Mouse (Mus musculus) heart, embryonic 11.5 days (tissue): ENCODE measurements around the gene Gm49380. TPM values are rescaled to one million over a fixed set of nuclear protein-coding genes. Genes with fewer than 3 reads are reported as not detected.
"Not testable (repeated sequence)": the region's sequence is repeated elsewhere in the genome, so short reads cannot be mapped to it uniquely, and the experiment has no call there.

Source experiments
- ATAC-seq: fragments of 200-750 bp; cut with Nextera tagmentation; replicated peaks from 2 replicates; pipeline ENCODE4 v1.8.0; 2017; ENCODE audit warnings: moderate library complexity; ENCODE audit not compliant: insufficient number of reproducible peaks, low FRiP score, low TSS enrichment
- H3K27ac ChIP-seq: fragments of 300-500 bp; sonication (generic); 2 replicates; pipeline ENCODE4 v1.5.1; 2014; ENCODE audit warnings: mild to moderate bottlenecking, low read depth, low read length
- H3K27me3 ChIP-seq: fragments of 300-500 bp; sonication (generic); 2 replicates; pipeline ENCODE4 v1.6.1; 2014; ENCODE audit warnings: mild to moderate bottlenecking, low read length, mixed read lengths; ENCODE audit not compliant: control insufficient read depth, insufficient read depth
- H3K36me3 ChIP-seq: fragments of 300-500 bp; sonication (generic); 2 replicates; pipeline ENCODE4 v1.6.1; 2014; ENCODE audit warnings: mild to moderate bottlenecking, low read length, moderate library complexity, mixed read lengths; ENCODE audit not compliant: control insufficient read depth, insufficient read depth
- H3K4me1 ChIP-seq: fragments of 300-500 bp; sonication (generic); 2 replicates; pipeline ENCODE4 v1.6.1; 2014; ENCODE audit warnings: low read length; ENCODE audit not compliant: control insufficient read depth, insufficient read depth
- H3K4me2 ChIP-seq: fragments of 300-500 bp; sonication (generic); 2 replicates; pipeline ENCODE4 v1.6.1; 2014; ENCODE audit warnings: mild to moderate bottlenecking, moderate library complexity
- H3K4me3 ChIP-seq: fragments of 300-500 bp; sonication (generic); 2 replicates; pipeline ENCODE4 v1.5.1; 2014; ENCODE audit warnings: low read depth, low read length
- H3K9ac ChIP-seq: fragments of 300-500 bp; sonication (generic); 2 replicates; pipeline ENCODE4 v1.6.1; 2014; ENCODE audit warnings: mild to moderate bottlenecking, low read depth, low read length, moderate library complexity
- H3K9me3 ChIP-seq: fragments of 300-500 bp; sonication (generic); replicated peaks from 2 replicates; pipeline ENCODE4 v1.6.1; 2016; ENCODE audit warnings: low read length; ENCODE audit not compliant: control insufficient read depth
- WGBS: fragments of 180-500 bp; shearing (Covaris S2); extraction: QIAGEN DNeasy Blood & Tissue Kit; methylation state at CpG from one replicate; pipeline ENCODE4 v1.1.7; 2014; ENCODE audit not compliant: insufficient replicate concordance; 5-methylcytosine and 5-hydroxymethylcytosine counted together
- polyA plus RNA-seq: library from polyadenylated mRNA; unstranded; fragments of >200 nt; fragmentation: Nextera tagmentation; extraction: Ambion mirVana; gene quantifications from 2 replicates; pipeline ENCODE4 v1.2.1, GENCODE M21; 2014

Gene Gm49380
- polyA plus RNA-seq, 1 experiment from 2014 or later: not detected

DNA sequence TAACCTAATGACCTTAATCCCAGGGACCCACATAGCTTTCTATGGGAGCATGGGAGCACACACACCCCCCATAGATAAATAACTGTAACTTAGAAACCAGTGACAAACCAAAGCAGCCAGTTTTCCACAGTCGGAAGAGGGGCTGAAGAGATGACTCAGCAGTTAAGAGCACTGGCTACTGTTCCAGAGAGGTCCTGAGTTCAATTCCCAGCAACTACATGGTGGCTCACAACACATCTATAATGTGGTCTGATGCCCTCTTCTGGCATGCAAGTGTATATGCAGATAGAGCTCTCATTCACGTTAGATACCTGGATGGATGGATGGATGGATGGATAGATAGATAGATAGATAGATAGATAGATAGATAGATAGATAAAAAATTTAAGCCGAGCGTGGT is 2.9 kb upstream of the Gm49380 start:
- H3K4me2 ChIP-seq: no peak overlapping the region
- no peak overlapping the region for H3K27ac ChIP-seq
- H3K9me3 ChIP-seq: no peaks in the 10 kb centered on the region
- no peaks in the 10 kb centered on the region; the same call in 1 of the 2 replicates for H3K4me1 ChIP-seq
- 81% methylated on average over 4 of the region's 4 CpGs for whole genome bisulfite sequencing
- ATAC-seq: no peak
- no peaks in the 10 kb centered on the region for H3K36me3 ChIP-seq
- no peak overlapping the region for H3K4me3 ChIP-seq
- H3K9ac ChIP-seq: no peak overlapping the region
- no peaks in the 10 kb centered on the region for H3K27me3 ChIP-seq

- Histone ChIP-seq H3K27ac (no peak overlapping the region), H3K4me2 (no peak overlapping the region), H3K36me3 (no peaks in the 10 kb centered on the region), H3K9me3 (no peaks in the 10 kb centered on the region), H3K9ac (no peak overlapping the region), H3K4me3 (no peak overlapping the region), H3K4me1 (no peaks in the 10 kb centered on the region; the same call in none of the 2 replicates), H3K27me3 (no peaks in the 10 kb centered on the region)
- 85% methylated on average over 9 of the region's 9 CpGs for WGBS
- no peak for ATAC-seq
Observed at GRCm38 (mm10) chr9:44115599-44115998, 2.3 kb upstream of the Gm49380 start.

DNA sequence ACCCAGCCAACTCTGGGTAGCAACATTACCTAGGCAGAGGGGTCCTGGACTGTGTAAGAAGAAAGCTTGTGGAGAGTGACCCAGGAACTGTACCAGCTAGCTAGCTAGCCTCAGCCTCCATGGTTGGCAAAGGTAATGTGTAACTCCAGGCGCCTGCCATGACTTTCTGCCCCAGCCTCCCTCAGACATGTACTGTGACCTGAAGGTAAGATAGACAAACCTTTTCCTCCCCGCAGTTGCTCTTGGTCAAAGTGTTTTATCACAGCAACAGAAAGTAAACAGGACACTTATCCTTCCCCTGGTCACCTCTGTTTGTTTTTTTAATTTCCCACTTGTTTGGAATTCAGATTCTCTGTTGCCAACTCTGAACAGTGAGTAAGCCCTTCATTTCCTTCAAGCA is 1.2 kb upstream of the Gm49380 start:
- Histone ChIP-seq H3K27ac (no peak overlapping the region), H3K4me3 (no peak overlapping the region), H3K36me3 (no peaks in the 10 kb centered on the region), H3K27me3 (no peaks in the 10 kb centered on the region), H3K4me1 (peaks cover 11% of the 10 kb centered on the region), H3K9me3 (no peaks in the 10 kb centered on the region), H3K4me2 (no peak overlapping the region), H3K9ac (no peak overlapping the region)
- no peak for ATAC-seq
- WGBS: 59% methylated on average over 2 of the region's 2 CpGs

- not testable (repeated sequence) for H3K36me3 ChIP-seq, H3K27ac ChIP-seq, H3K27me3 ChIP-seq, H3K9ac ChIP-seq, H3K9me3 ChIP-seq, ATAC-seq
- Histone ChIP-seq H3K4me2 (peak overlapping the region; percentile 64), H3K4me1 (peaks cover 37% of the 10 kb centered on the region), H3K4me3 (0 out of 2 replicates have a peak overlapping the region, but pooled peaks have one; percentile 5)
- 55% methylated on average over 10 of the region's 12 CpGs for WGBS
Observed at GRCm38 (mm10) chr9:44111909-44112308, 1.4 kb downstream of the Gm49380 start.

DNA sequence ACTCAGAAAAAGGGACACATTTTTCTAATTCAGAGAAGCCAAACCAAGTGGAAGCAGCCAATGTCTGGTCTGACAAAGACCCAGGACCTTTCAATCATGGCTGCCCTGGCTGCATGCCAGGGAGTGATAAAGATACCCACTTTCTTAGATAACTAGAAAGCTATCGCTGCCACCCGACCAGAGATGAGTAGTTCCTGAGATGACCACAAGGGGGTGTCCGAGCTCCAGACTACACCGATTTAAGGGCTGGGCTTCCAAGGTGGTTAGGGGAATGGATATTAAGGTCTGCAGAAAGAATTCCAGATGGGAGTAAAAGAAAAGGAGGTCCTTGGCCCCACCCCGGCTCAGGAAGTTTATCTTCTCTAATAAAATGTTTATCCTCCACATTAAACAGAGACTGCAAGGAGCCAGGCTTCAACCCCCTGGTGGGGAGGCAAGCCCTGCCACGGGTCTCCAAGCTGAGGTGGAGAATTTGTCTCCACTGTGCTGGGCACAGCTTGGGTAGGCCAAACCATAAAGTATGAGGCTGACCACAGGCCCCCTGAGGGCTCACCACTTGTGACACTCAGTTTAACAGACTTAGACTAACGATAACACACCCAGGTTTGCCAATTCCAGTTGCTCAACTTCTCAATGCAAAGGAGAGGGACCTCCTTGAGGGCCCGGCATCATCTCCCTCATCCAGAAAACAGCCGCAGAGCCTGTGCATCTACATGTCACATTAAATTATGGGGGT is 3.8 kb downstream of the Gm49380 start:
- Histone ChIP-seq H3K4me1 (peaks cover 42% of the 10 kb centered on the region), H3K36me3 (0 out of 2 replicates have a peak, but pooled peaks cover 4% of the 10 kb centered on the region), H3K27me3 (no peaks in the 10 kb centered on the region), H3K4me3 (peak overlapping the region; percentile 22; the same call in 1 of the 2 replicates), H3K27ac (no peak overlapping the region), H3K9me3 (no peaks in the 10 kb centered on the region), H3K9ac (peak overlapping the region; percentile 54), H3K4me2 (peak overlapping the region; percentile 56)
- WGBS: 31% methylated on average over 9 of the region's 9 CpGs
- no peak for ATAC-seq

- Histone ChIP-seq H3K9ac (peak overlapping the region; percentile 54; the same call in 1 of the 2 replicates), H3K4me3 (no peak overlapping the region)
- ATAC-seq: no peak
Observed at GRCm38 (mm10) chr9:44108269-44109055, 4.8 kb downstream of the Gm49380 start.

DNA sequence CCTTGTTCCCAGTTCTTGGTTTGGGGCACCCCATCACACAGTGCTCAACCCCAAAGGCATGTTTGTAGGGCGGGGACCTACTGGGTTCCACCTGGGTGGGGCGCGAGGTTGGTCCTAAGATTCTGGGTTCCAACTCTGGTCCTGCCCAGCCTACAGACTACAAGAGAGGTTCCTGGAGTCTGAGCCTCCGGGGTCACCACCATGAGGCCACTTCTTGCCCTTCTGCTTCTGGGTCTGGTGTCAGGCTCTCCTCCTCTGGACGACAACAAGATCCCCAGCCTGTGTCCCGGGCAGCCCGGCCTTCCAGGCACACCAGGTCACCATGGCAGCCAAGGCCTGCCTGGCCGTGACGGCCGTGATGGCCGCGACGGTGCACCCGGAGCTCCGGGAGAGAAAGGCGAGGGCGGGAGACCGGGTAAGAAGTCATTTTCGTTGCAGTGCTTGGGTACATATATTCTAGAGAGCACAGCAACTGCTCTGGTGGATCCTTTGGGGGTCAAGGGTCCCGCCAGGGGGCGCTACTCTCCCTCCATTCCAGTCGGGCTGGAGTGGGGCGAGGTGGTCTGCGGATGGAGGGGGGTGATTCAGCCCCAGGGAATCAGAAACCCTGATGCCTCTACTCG is 5.6 kb downstream of the Gm49380 start:
- peak overlapping the region; percentile 43 for H3K4me2 ChIP-seq
- WGBS: 44% methylated on average over 25 of the region's 25 CpGs
- no peaks in the 10 kb centered on the region for H3K27me3 ChIP-seq
- H3K9ac ChIP-seq: peak overlapping the region; percentile 49; the same call in 1 of the 2 replicates
- no peak overlapping the region for H3K27ac ChIP-seq
- peak overlapping the region; percentile 5; the same call in 1 of the 2 replicates for H3K4me3 ChIP-seq
- 0 out of 2 replicates have a peak, but pooled peaks cover 4% of the 10 kb centered on the region for H3K36me3 ChIP-seq
- H3K9me3 ChIP-seq: no peaks in the 10 kb centered on the region
- peaks cover 42% of the 10 kb centered on the region for H3K4me1 ChIP-seq
- ATAC-seq: no peak

More at GRCm38 (mm10) chr9:44108269-44109055, 4.8 kb downstream of the Gm49380 start:
- H3K27ac ChIP-seq: no peak overlapping the region
- 0 out of 2 replicates have a peak, but pooled peaks cover 4% of the 10 kb centered on the region for H3K36me3 ChIP-seq
- 81% methylated on average over 31 of the region's 31 CpGs for WGBS
- H3K4me1 ChIP-seq: peaks cover 42% of the 10 kb centered on the region
- H3K27me3 ChIP-seq: no peaks in the 10 kb centered on the region
- no peak overlapping the region; the same call in 1 of the 2 replicates for H3K4me2 ChIP-seq
- no peaks in the 10 kb centered on the region for H3K9me3 ChIP-seq

- WGBS: 38% methylated on average over 8 of the region's 8 CpGs
- H3K36me3 ChIP-seq: 0 out of 2 replicates have a peak, but pooled peaks cover 4% of the 10 kb centered on the region
- H3K9ac ChIP-seq: peak within 1 kb of the TSS; percentile 49; the same call in 1 of the 2 replicates
- no peak within 1 kb of the TSS for H3K27ac ChIP-seq
- no peak for ATAC-seq
- H3K4me1 ChIP-seq: peaks cover 42% of the 10 kb centered on the region
- no peaks in the 10 kb centered on the region for H3K9me3 ChIP-seq
- H3K27me3 ChIP-seq: no peaks in the 10 kb centered on the region
- H3K4me3 ChIP-seq: peak within 1 kb of the TSS; percentile 5; the same call in 1 of the 2 replicates
- H3K4me2 ChIP-seq: peak within 1 kb of the TSS; percentile 43
Observed at GRCm38 (mm10) chr9:44107110-44107509, 6.2 kb downstream of the Gm49380 start, which contains the start of gene C1qtnf5. Gene C1qtnf5 (plus strand): TSS chr9:44107245.
